Mouse (Mus musculus) midbrain, embryonic 13.5 days (tissue): ENCODE results near the gene Zc3hav1l. TPM values are rescaled to one million over a fixed set of nuclear protein-coding genes. Genes with fewer than 3 reads are reported as not detected.
A peak's percentile ranks its signal among the peaks of the same experiment; 100 is the strongest.

Source experiments
- ATAC-seq: fragments of 200-750 bp; cut with Nextera tagmentation; 2 replicates; pipeline ENCODE4 v1.8.0; 2017; ENCODE audit warnings: mild to moderate bottlenecking, moderate TSS enrichment, moderate library complexity
- H3K27ac ChIP-seq: fragments of 300-500 bp; sonication (generic); 2 replicates; pipeline ENCODE4 v1.5.1; 2015; ENCODE audit warnings: inconsistent platforms, mild to moderate bottlenecking, moderate library complexity
- H3K27me3 ChIP-seq: fragments of 300-500 bp; sonication (generic); 2 replicates; pipeline ENCODE4 v1.6.1; 2015; ENCODE audit warnings: mild to moderate bottlenecking, inconsistent platforms
- H3K36me3 ChIP-seq: fragments of 300-500 bp; sonication (generic); 2 replicates; pipeline ENCODE4 v1.6.1; 2015; ENCODE audit warnings: mild to moderate bottlenecking, inconsistent platforms
- H3K4me1 ChIP-seq: fragments of 300-500 bp; sonication (generic); replicated peaks from 2 replicates; pipeline ENCODE4 v1.6.1; 2015; ENCODE audit warnings: inconsistent platforms
- H3K4me2 ChIP-seq: fragments of 300-500 bp; sonication (generic); replicated peaks from 2 replicates; pipeline ENCODE4 v1.6.1; 2015; ENCODE audit warnings: moderate library complexity, mild to moderate bottlenecking, inconsistent platforms
- H3K4me3 ChIP-seq: fragments of 300-500 bp; sonication (generic); replicated peaks from 2 replicates; pipeline ENCODE4 v1.5.1; 2015; ENCODE audit warnings: mild to moderate bottlenecking, inconsistent platforms
- H3K9ac ChIP-seq: fragments of 300-500 bp; sonication (generic); replicated peaks from 2 replicates; pipeline ENCODE4 v1.6.1; 2015; ENCODE audit warnings: mild to moderate bottlenecking, inconsistent platforms
- H3K9me3 ChIP-seq: fragments of 300-500 bp; sonication (generic); 2 replicates; pipeline ENCODE4 v1.6.1; 2016; ENCODE audit warnings: mild to moderate bottlenecking, inconsistent platforms
- WGBS: fragments of 180-500 bp; shearing (Covaris S2); methylation state at CpG from one replicate; pipeline ENCODE4 v1.1.7; 2015; 5-methylcytosine and 5-hydroxymethylcytosine counted together
- polyA plus RNA-seq: library from polyadenylated mRNA; unstranded; fragments of >200 nt; fragmentation: Nextera tagmentation; extraction: Ambion mirVana; gene quantifications from 2 replicates; pipeline ENCODE4 v1.2.1, GENCODE M21; 2015

The Zc3hav1l gene
- polyA plus RNA-seq, 1 experiment from 2014 or later = 10.6 TPM

DNA sequence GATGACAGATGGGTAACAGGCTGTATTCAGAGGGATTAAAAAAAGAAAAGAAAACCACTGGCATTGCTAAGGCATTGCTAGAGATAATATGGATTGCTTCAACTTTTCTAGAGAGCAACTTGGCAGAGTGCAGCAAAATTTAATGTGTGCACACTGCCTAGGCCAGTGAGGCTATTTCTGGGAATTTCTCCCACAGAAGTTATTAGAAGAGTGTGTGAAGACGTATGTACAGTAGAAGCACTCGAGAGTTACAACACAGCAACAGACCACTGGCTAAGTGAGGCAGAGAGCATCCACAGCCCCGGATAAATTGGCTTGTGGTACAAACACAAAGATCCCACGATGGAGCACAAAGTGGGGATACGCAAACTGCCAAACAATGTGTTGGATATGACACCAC is 56.2 kb downstream of the Zc3hav1l start:
- Histone ChIP-seq H3K9me3 (no peaks in the 10 kb centered on the region), H3K4me3 (no peak overlapping the region), H3K27ac (no peak overlapping the region; the same call in 1 of the 2 replicates), H3K9ac (no peak overlapping the region), H3K4me2 (no peak overlapping the region), H3K4me1 (peaks cover 54% of the 10 kb centered on the region), H3K36me3 (no peaks in the 10 kb centered on the region), H3K27me3 (no peaks in the 10 kb centered on the region)
- WGBS = 87% methylated on average over 5 of the region's 5 CpGs
- ATAC-seq = no peak

DNA sequence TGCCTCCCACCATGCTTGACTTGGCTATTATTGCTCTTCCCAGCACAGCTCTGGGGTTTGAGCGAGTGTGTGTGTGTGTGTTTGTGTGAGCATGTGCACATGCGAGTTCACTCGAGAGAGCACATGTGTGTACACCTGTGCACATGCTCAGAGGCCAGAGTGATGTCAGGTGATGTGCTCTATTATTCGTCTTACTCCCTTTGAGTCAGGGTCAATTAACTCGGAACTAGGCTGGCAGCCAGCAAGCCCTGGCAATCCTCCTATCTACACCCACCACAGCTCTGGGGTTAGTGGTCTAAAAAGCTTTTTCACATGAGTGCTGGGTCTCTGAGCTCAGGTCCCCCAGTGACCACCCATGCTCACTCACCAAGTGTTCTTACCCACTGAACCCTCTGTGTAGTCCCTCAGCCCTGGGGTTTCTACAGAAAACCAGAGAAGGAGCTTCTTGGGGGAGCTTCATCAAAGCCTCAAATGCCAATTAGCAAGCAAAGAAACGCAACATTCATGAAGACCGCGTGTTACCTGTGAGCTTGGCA is 56.7 kb downstream of the Zc3hav1l start:
- Histone ChIP-seq H3K4me2 (no peak overlapping the region), H3K27me3 (no peaks in the 10 kb centered on the region), H3K27ac (no peak overlapping the region), H3K4me1 (peaks cover 51% of the 10 kb centered on the region), H3K36me3 (no peaks in the 10 kb centered on the region), H3K9me3 (no peaks in the 10 kb centered on the region), H3K4me3 (no peak overlapping the region), H3K9ac (no peak overlapping the region)
- WGBS = 77% methylated on average over 8 of the region's 8 CpGs
- no peak for ATAC-seq

- 94% methylated on average over 4 of the region's 4 CpGs for WGBS
- no peaks in the 10 kb centered on the region for H3K27me3 ChIP-seq
- peaks cover 50% of the 10 kb centered on the region for H3K4me1 ChIP-seq
- H3K4me2 ChIP-seq = no peak overlapping the region
- peak overlapping the region; percentile 15; the same call in 1 of the 2 replicates for H3K27ac ChIP-seq
- H3K9me3 ChIP-seq = no peaks in the 10 kb centered on the region
- H3K4me3 ChIP-seq = no peak overlapping the region
- H3K36me3 ChIP-seq = no peaks in the 10 kb centered on the region
- H3K9ac ChIP-seq = no peak overlapping the region
- no peak for ATAC-seq
Observed at GRCm38 (mm10) chr6:38241508-38241907, 57.6 kb downstream of the Zc3hav1l start.

- WGBS = 68% methylated on average over 5 of the region's 5 CpGs
- no peaks in the 10 kb centered on the region for H3K36me3 ChIP-seq
- H3K4me3 ChIP-seq = no peak overlapping the region
- ATAC-seq = peak; percentile 77
- H3K27me3 ChIP-seq = no peaks in the 10 kb centered on the region
- peak overlapping the region; percentile 39; the same call in 1 of the 2 replicates for H3K27ac ChIP-seq
- H3K4me1 ChIP-seq = peaks cover 46% of the 10 kb centered on the region
- H3K9ac ChIP-seq = no peak overlapping the region
- H3K9me3 ChIP-seq = no peaks in the 10 kb centered on the region
- no peak overlapping the region for H3K4me2 ChIP-seq
Observed at GRCm38 (mm10) chr6:38240618-38241017, 58.4 kb downstream of the Zc3hav1l start.

DNA sequence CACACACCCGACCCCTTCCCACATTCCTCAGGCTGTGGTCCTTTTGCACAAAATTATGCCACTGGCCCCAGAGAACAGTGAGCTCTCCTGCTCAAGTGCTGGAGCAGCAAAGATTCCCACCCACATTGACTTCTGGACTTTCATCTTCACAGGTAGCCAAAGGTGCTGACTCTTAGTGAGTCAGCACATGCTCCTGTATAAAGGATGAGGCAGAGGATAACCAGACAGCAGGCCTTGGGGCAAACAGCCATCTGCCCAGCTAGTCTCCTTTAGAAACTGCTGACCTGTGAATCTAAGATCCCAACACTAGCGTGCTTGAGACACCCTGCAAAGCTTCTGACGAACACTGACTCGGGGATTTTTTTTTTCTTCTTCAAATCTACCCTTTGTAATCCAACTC is 60.7 kb downstream of the Zc3hav1l start:
- H3K4me2 ChIP-seq = no peak overlapping the region
- no peaks in the 10 kb centered on the region for H3K36me3 ChIP-seq
- H3K9me3 ChIP-seq = no peaks in the 10 kb centered on the region
- no peaks in the 10 kb centered on the region for H3K27me3 ChIP-seq
- H3K4me3 ChIP-seq = no peak overlapping the region
- ATAC-seq = no peak
- H3K4me1 ChIP-seq = peaks cover 32% of the 10 kb centered on the region
- 72% methylated on average over 4 of the region's 4 CpGs for WGBS
- H3K9ac ChIP-seq = no peak overlapping the region
- H3K27ac ChIP-seq = no peak overlapping the region

Other genes with a start within 250 kb of the Zc3hav1l start
- 0.27 TPM in 1 of 2 replicates, not detected in the other for gene Tmem213, start 190.0 kb downstream of the Zc3hav1l start, polyA plus RNA-seq
- gene Atp6v0a4, start 174.7 kb downstream of the Zc3hav1l start, polyA plus RNA-seq = 0.05 and 0.13 TPM in 2 replicates
- 14.4 and 16.6 TPM in 2 replicates for gene D630045J12Rik, start 45.2 kb downstream of the Zc3hav1l start, polyA plus RNA-seq
- gene Zc3hav1, start 55.3 kb upstream of the Zc3hav1l start, polyA plus RNA-seq = 0.92 and 1.3 TPM in 2 replicates
- gene Ttc26, start 82.2 kb upstream of the Zc3hav1l start, polyA plus RNA-seq = 9.9 and 10.1 TPM in 2 replicates
- 27.0 and 29.6 TPM in 2 replicates for gene Ubn2, start 134.7 kb upstream of the Zc3hav1l start, polyA plus RNA-seq
- 168 and 175 TPM in 2 replicates for gene Fmc1, start 234.2 kb upstream of the Zc3hav1l start, polyA plus RNA-seq